Mouse (Mus musculus) embryonic facial prominence, embryonic 11.5 days (tissue): ENCODE data around the gene Naa38. TPM values are rescaled to one million over a fixed set of nuclear protein-coding genes. Genes with fewer than 3 reads are reported as not detected.

Source experiments
- polyA plus RNA-seq: library from polyadenylated mRNA; unstranded; fragments of >200 nt; fragmentation: Nextera tagmentation; extraction: Ambion mirVana; gene quantifications from 2 replicates; pipeline ENCODE4 v1.2.1, GENCODE M21; 2014

Naa38 gene
- polyA plus RNA-seq, 1 experiment from 2014 or later, result 123 TPM

Other genes starting within 250 kb of the Naa38 start
- 0.20 and 0.27 TPM in 2 replicates for gene Alox12b, start 238.5 kb upstream of the Naa38 start, polyA plus RNA-seq
- not detected in 2 replicates for gene Alox8, start 197.6 kb upstream of the Naa38 start, polyA plus RNA-seq
- gene Gucy2e, start 158.5 kb upstream of the Naa38 start, polyA plus RNA-seq, result 0.06 TPM in 1 of 2 replicates, not detected in the other
- 16.9 and 19.3 TPM in 2 replicates for gene Cntrob, start 71.7 kb upstream of the Naa38 start, polyA plus RNA-seq
- 184 and 204 TPM in 2 replicates for gene Trappc1, start 71.5 kb upstream of the Naa38 start, polyA plus RNA-seq
- 0.85 and 2.2 TPM in 2 replicates for gene Kcnab3, start 69.2 kb upstream of the Naa38 start, polyA plus RNA-seq
- 23.7 and 25.2 TPM in 2 replicates for gene Rnf227, start 55.0 kb upstream of the Naa38 start, polyA plus RNA-seq
- gene Chd3, start 26.1 kb upstream of the Naa38 start, polyA plus RNA-seq, result 48.0 and 52.1 TPM in 2 replicates
- gene Cyb5d1, start 144 bp downstream of the Naa38 start, polyA plus RNA-seq, result 33.3 TPM in 2 replicates
- 13.6 and 18.1 TPM in 2 replicates for gene Tmem88, start 2.7 kb downstream of the Naa38 start, polyA plus RNA-seq
- gene Kdm6b, start 18.2 kb downstream of the Naa38 start, polyA plus RNA-seq, result 25.9 and 26.2 TPM in 2 replicates
- 1.5 and 2.1 TPM in 2 replicates for gene Dnah2, start 153.6 kb downstream of the Naa38 start, polyA plus RNA-seq
- gene Efnb3, start 164.7 kb downstream of the Naa38 start, polyA plus RNA-seq, result 11.2 and 11.3 TPM in 2 replicates
- gene Wrap53, start 184.8 kb downstream of the Naa38 start, polyA plus RNA-seq, result 40.2 and 40.9 TPM in 2 replicates
- gene Trp53, start 184.9 kb downstream of the Naa38 start, polyA plus RNA-seq, result 200 and 215 TPM in 2 replicates
- gene Atp1b2, start 210.5 kb downstream of the Naa38 start, polyA plus RNA-seq, result 5.2 and 6.0 TPM in 2 replicates
- gene Shbg, start 222.4 kb downstream of the Naa38 start, polyA plus RNA-seq, result 0.14 TPM in 1 of 2 replicates, not detected in the other
- 15.0 and 19.4 TPM in 2 replicates for gene Sat2, start 226.5 kb downstream of the Naa38 start, polyA plus RNA-seq
- gene Fxr2, start 237.5 kb downstream of the Naa38 start, polyA plus RNA-seq, result 24.3 and 30.9 TPM in 2 replicates